Mouse (Mus musculus) ES-Bruce4 (cell line): ENCODE measurements around the gene Als2cl.

Source experiments
- CTCF ChIP-seq: IDR thresholded peaks from one replicate; pipeline ENCODE4 v1.8.1; 2011; ENCODE audit warnings: low read depth, low read length
- POLR2A ChIP-seq: IDR thresholded peaks from one replicate; pipeline ENCODE4 v1.8.1; 2011; ENCODE audit warnings: low read length; ENCODE audit not compliant: insufficient read depth

- TF ChIP-seq CTCF (peak; percentile 97), POLR2A (no peak)
Observed at GRCm38 (mm10) chr9:110922759-110923158, 43.1 kb downstream of the Als2cl start.
